Mouse (Mus musculus): ENCODE results near the gene Sstr5. TPM values are rescaled to one million over a fixed set of nuclear protein-coding genes. Genes with fewer than 3 reads are reported as not detected.

The Sstr5 gene
- total RNA-seq (2014; rRNA removed) (2.3 and 2.5 TPM in 2 replicates), polyA plus RNA-seq (2015; fragmentation: Nextera tagmentation; extraction: Ambion mirVana) (0.84 and 1.2 TPM in 2 replicates)

DNA sequence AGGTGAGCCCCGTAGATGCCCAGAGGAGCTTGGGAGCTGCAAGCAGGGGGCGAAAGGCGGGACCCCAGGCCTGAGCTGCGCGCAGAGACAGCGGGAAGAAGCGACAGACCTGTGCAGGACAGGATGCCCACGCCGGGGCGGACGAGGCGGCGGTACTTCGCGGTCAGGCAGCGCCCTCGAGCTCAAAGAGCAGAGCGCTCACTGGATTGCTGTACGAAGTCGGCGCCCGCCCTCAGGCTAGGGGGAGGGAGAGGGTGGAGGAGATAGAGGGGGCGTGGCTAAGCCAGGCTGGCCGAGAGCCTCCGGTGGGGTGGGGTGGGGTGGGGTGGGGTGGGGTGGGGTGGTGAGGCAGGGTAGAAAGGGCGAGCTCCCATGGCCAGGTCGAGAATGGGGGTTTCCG is at the start of gene Sstr5:
Gene Sstr5, minus strand, starts transcription at position 276 of the 400 bp plus-strand sequence.
- Histone ChIP-seq H3K4me2 (ENCODE audit: low read depth, low read length) (peak within 1 kb of the TSS; percentile 53), H3K27ac (no peak within 1 kb of the TSS), H3K27me3 (ENCODE audit: insufficient read depth, low read length) (peaks cover 19% of the 10 kb centered on the region), H3K4me1 (ENCODE audit: insufficient read depth, low read length) (peaks cover 4% of the 10 kb centered on the region; the same call in 1 of the 2 replicates), H3K9ac (replicated peaks; ENCODE audit: low read length) (peak within 1 kb of the TSS; percentile 48; the same call in 1 of the 2 replicates), H3K4me3 (ENCODE audit: low read length) (peak within 1 kb of the TSS; percentile 30), H3K36me3 (ENCODE audit: insufficient read depth, low read length) (no peaks in the 10 kb centered on the region), H3K9me3 (ENCODE audit: low read length) (no peaks in the 10 kb centered on the region)
- ATAC-seq = 0 out of 2 replicates have a peak, but pooled peaks have one; percentile 43
- peak; percentile 42 for DNase-seq (ENCODE audit: low spot score)
- no peak for TF ChIP-seq CTCF (IDR thresholded peaks at IDR 0.05; ENCODE audit: low read depth)
- WGBS = under 1% methylated on average over 23 of the region's 28 CpGs

DNA sequence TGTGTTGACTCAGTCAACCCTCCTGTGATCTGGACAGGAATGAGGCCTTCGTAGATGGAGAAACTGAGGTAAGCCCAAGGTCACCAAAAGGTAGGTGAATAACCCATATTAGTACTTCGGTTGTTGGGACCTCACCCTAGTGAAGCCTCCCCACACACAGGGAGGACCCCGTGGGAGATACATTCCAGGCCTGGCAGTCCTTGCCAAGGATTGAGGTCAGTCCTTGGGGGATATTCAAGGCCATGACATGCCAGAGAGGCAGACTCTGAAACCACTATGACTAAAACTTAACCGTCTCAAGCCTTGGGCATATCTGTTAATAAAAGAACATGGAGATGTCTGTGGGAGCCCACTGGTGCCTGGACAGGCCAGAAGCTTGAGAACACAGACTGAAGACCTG is 44.7 kb upstream of the Sstr5 start:
- TF ChIP-seq CTCF (IDR thresholded peaks at IDR 0.05; ENCODE audit: low read depth) = no peak
- WGBS = 86% methylated on average over 4 of the region's 4 CpGs
- H3K4me1 ChIP-seq (ENCODE audit: insufficient read depth, low read length) = no peaks in the 10 kb centered on the region
- no peaks in the 10 kb centered on the region for H3K9me3 ChIP-seq (ENCODE audit: low read length)
- H3K27ac ChIP-seq = no peak overlapping the region
- no peaks in the 10 kb centered on the region for H3K27me3 ChIP-seq (ENCODE audit: insufficient read depth, low read length)
- no peak overlapping the region for H3K9ac ChIP-seq (replicated peaks; ENCODE audit: low read length)
- H3K4me2 ChIP-seq (ENCODE audit: low read depth, low read length) = no peak overlapping the region
- no peak for DNase-seq (ENCODE audit: low spot score)
- no peaks in the 10 kb centered on the region for H3K36me3 ChIP-seq (ENCODE audit: insufficient read depth, low read length)
- no peak for ATAC-seq
- no peak overlapping the region for H3K4me3 ChIP-seq (ENCODE audit: low read length)

DNA sequence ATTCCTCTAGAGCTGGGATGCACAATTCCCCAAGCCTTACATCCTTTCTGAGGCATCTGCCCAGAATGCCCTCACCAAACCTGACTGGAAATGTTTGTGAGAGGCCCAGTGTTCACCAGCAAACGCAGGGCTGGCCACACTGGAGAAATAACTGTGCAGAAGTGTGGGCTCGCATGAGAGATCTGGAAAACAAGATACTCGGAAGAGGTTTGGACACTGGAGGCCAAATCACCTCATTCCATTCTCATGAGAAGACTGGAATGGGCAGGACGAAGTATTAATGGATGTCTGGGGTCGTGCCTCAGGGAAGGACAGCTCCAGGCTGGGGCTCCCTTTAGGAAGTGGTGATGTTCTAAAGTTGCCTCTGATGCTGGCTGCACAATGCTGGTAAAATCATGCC is 43.6 kb upstream of the Sstr5 start:
- no peak for ATAC-seq
- 80% methylated on average over 5 of the region's 5 CpGs for WGBS
- no peak for DNase-seq (ENCODE audit: low spot score)
- no peak overlapping the region for H3K4me3 ChIP-seq (ENCODE audit: low read length)
- no peaks in the 10 kb centered on the region for H3K4me1 ChIP-seq (ENCODE audit: insufficient read depth, low read length)
- no peaks in the 10 kb centered on the region for H3K36me3 ChIP-seq (ENCODE audit: insufficient read depth, low read length)
- H3K27ac ChIP-seq = no peak overlapping the region
- H3K9me3 ChIP-seq (ENCODE audit: low read length) = no peaks in the 10 kb centered on the region
- no peaks in the 10 kb centered on the region for H3K27me3 ChIP-seq (ENCODE audit: insufficient read depth, low read length)
- no peak overlapping the region for H3K4me2 ChIP-seq (ENCODE audit: low read depth, low read length)
- H3K9ac ChIP-seq (replicated peaks; ENCODE audit: low read length) = no peak overlapping the region
- TF ChIP-seq CTCF (IDR thresholded peaks at IDR 0.05; ENCODE audit: low read depth) = no peak

DNA sequence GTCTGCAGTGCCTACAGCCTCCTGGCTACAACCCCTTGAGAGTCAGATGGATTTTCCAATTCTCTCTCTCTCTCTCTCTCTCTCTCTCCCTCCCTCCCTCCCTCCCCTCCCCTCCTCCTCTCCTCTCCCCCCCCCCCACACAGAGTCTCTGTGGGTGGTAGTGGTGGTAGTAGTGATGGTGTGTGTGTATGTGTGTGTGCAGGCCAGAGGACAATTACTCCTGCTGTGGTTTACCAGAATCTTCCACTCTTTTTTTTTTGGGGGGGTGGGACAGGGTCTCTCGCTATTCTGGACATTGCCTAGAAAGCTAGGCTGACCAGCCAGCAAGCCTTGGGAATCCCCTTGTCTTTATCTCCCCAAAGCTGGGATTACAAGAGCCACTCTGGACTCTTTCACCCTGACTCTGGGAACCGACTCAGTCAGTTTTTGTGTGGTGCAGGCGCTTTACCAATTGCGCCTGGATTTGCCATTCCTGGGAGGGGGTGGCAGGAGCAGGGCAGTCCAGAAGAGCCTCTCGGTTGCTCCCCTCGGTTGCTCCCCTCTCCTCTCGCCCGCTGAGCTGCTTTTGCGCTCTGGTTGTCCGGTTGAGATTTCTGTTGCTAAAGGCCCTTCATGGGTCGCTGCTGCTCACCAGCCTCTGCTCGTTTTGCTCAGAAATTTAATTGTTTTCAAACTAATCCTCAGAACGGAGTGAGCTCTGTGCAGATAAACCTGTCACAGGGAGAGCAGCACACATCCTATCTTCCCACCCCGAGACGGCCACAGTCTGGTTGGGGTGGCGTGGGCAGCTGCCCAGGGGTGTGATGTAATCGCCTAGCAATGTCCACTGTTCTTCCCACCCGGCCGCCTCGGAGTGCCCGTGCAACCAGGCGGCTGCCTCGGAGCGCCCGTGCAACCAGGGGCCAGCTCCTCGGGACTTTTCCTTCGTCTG is 42.1 kb upstream of the Sstr5 start:
- Histone ChIP-seq H3K4me1 (ENCODE audit: insufficient read depth, low read length) (no peaks in the 10 kb centered on the region), H3K4me3 (ENCODE audit: low read length) (no peak overlapping the region), H3K9ac (replicated peaks; ENCODE audit: low read length) (no peak overlapping the region), H3K36me3 (ENCODE audit: insufficient read depth, low read length) (no peaks in the 10 kb centered on the region), H3K9me3 (ENCODE audit: low read length) (no peaks in the 10 kb centered on the region), H3K27me3 (ENCODE audit: insufficient read depth, low read length) (no peaks in the 10 kb centered on the region), H3K27ac (peak overlapping the region; percentile 71; the same call in 1 of the 2 replicates), H3K4me2 (ENCODE audit: low read depth, low read length) (peak overlapping the region; percentile 31)
- ATAC-seq (peak; percentile 80), DNase-seq (ENCODE audit: low spot score) (peak; percentile 54)
- TF ChIP-seq CTCF (IDR thresholded peaks at IDR 0.05; ENCODE audit: low read depth) = no peak
- WGBS = 23% methylated on average over 27 of the region's 27 CpGs

DNA sequence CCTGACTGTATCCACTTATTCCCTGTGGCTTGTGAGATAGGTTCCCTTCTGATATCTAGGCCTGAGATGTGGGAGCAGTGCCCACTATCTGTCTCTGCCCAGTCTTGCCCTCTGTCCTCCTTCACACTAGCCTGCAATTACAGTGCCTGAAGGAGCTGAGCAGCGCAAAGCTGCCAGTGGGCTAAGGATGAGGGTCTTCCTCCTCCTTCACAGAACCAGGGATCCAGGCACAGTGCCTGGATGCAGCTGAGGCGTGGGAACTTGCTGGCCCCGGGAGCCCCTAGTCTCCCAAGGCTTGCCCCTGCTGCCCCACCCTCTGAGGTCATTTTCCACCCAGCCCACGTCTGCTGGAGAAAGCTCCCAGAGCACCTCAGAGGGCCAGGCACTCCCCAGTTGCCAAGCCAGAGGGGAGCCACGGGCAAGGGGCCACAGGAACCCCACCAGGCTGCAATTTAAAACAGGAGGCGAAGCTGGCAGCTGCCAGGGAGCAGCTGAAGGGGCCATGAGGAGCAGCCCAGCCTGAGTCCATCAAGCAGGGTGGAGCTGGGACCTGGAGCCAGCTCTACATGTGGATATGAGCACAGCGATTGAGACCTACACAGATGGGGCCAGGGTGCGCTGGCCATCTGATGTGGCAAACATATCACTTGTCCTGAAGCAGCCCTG is 33.4 kb upstream of the Sstr5 start:
- Histone ChIP-seq H3K9ac (replicated peaks; ENCODE audit: low read length) (no peak overlapping the region), H3K36me3 (ENCODE audit: insufficient read depth, low read length) (no peaks in the 10 kb centered on the region), H3K4me3 (ENCODE audit: low read length) (no peak overlapping the region), H3K4me2 (ENCODE audit: low read depth, low read length) (no peak overlapping the region), H3K27me3 (ENCODE audit: insufficient read depth, low read length) (no peaks in the 10 kb centered on the region), H3K4me1 (ENCODE audit: insufficient read depth, low read length) (no peaks in the 10 kb centered on the region), H3K9me3 (ENCODE audit: low read length) (no peaks in the 10 kb centered on the region), H3K27ac (no peak overlapping the region)
- ATAC-seq (peak; percentile 51; the same call in 1 of the 2 replicates), DNase-seq (ENCODE audit: low spot score) (peak; percentile 19)
- no peak for TF ChIP-seq CTCF (IDR thresholded peaks at IDR 0.05; ENCODE audit: low read depth)
- WGBS = 48% methylated on average over 8 of the region's 8 CpGs

GRCm38 (mm10) chr17:25522080-25522479 is 25.0 kb upstream of the Sstr5 start:
- Histone ChIP-seq H3K4me1 (ENCODE audit: insufficient read depth, low read length) (peaks cover 5% of the 10 kb centered on the region; the same call in 1 of the 2 replicates), H3K9ac (replicated peaks; ENCODE audit: low read length) (no peak overlapping the region), H3K4me3 (ENCODE audit: low read length) (no peak overlapping the region), H3K9me3 (ENCODE audit: low read length) (no peaks in the 10 kb centered on the region), H3K4me2 (ENCODE audit: low read depth, low read length) (no peak overlapping the region), H3K27ac (no peak overlapping the region), H3K27me3 (ENCODE audit: insufficient read depth, low read length) (no peaks in the 10 kb centered on the region), H3K36me3 (ENCODE audit: insufficient read depth, low read length) (no peaks in the 10 kb centered on the region)
- no peak for DNase-seq (ENCODE audit: low spot score)
- WGBS = 84% methylated on average over 12 of the region's 12 CpGs
- no peak for TF ChIP-seq CTCF (IDR thresholded peaks at IDR 0.05; ENCODE audit: low read depth)
- no peak for ATAC-seq

Data from hindbrain, postnatal 0 days (tissue).